Mouse (Mus musculus) cortical plate, adult 2 months (tissue): ENCODE data around the gene Nxpe5.

Experiments
- CTCF ChIP-seq: fragments of 200-500 bp; IDR thresholded peaks from 2 replicates; pipeline ENCODE4 v1.5.1; 2011; ENCODE audit warnings: mild to moderate bottlenecking, control low read depth, low read length; ENCODE audit not compliant: insufficient read depth; ENCODE audit errors: extremely low read depth
- POLR2A ChIP-seq: fragments of 200-500 bp; IDR thresholded peaks from 2 replicates; pipeline ENCODE4 v1.6.1; 2011; ENCODE audit warnings: mild to moderate bottlenecking, low read length, control low read depth; ENCODE audit not compliant: insufficient read depth; ENCODE audit errors: extremely low read depth

DNA sequence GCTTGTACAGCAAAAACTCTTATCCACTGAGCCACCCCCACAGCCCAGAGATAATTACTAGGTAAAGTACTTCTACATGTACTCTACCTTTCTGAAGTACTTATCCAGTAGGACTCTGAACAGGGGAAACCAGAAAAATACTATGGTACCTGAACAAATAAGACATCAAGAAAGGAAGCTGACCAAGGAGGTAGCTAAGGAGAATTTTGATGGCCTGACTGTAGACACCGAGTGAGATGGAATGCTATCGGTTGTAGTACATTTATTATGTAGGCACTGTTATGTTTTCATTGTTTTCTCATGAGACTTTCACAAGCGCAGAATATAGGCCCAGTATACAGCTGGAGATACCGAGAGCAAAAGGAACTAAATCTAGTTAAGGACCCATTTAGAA lies 31.9 kb downstream of the Nxpe5 start:
- TF ChIP-seq CTCF (no peak), POLR2A (no peak)
